Mouse (Mus musculus) intestine, postnatal 0 days (tissue): ENCODE results near the gene Grik4. TPM values are rescaled to one million over a fixed set of nuclear protein-coding genes. Genes with fewer than 3 reads are reported as not detected.
A peak's percentile ranks its signal among the peaks of the same experiment; 100 is the strongest.

Experiments used
- ATAC-seq: fragments of 200-750 bp; cut with Nextera tagmentation; 2 replicates; pipeline ENCODE4 v1.8.0; 2017; ENCODE audit warnings: mild to moderate bottlenecking, moderate TSS enrichment, moderate library complexity
- H3K27ac ChIP-seq: fragments of 300-500 bp; sonication (generic); 2 replicates; pipeline ENCODE4 v1.5.1; 2014; ENCODE audit warnings: mild to moderate bottlenecking, low read depth, low read length, moderate library complexity
- H3K27me3 ChIP-seq: fragments of 300-500 bp; sonication (generic); replicated peaks from 2 replicates; pipeline ENCODE4 v1.6.1; 2014; ENCODE audit warnings: low read length, mixed read lengths; ENCODE audit not compliant: control insufficient read depth, insufficient read depth
- H3K36me3 ChIP-seq: fragments of 300-500 bp; sonication (generic); 2 replicates; pipeline ENCODE4 v1.6.1; 2014; ENCODE audit warnings: mild to moderate bottlenecking, moderate library complexity; ENCODE audit not compliant: control insufficient read depth, insufficient read depth
- H3K4me1 ChIP-seq: fragments of 300-500 bp; sonication (generic); replicated peaks from 2 replicates; pipeline ENCODE4 v1.6.1; 2014; ENCODE audit warnings: antibody characterized with exemption, low read length, mixed read lengths; ENCODE audit not compliant: control insufficient read depth, insufficient read depth
- H3K4me2 ChIP-seq: fragments of 300-500 bp; sonication (generic); replicated peaks from 2 replicates; pipeline ENCODE4 v1.6.1; 2014; ENCODE audit warnings: low read depth, mild to moderate bottlenecking, moderate library complexity
- H3K4me3 ChIP-seq: fragments of 300-500 bp; sonication (generic); 2 replicates; pipeline ENCODE4 v1.5.1; 2014; ENCODE audit warnings: low read depth, low read length
- H3K9ac ChIP-seq: fragments of 300-500 bp; sonication (generic); 2 replicates; pipeline ENCODE4 v1.6.1; 2014; ENCODE audit warnings: mild to moderate bottlenecking, low read depth, low read length
- H3K9me3 ChIP-seq: fragments of 300-500 bp; sonication (generic); 2 replicates; pipeline ENCODE4 v1.6.1; 2016; ENCODE audit warnings: mixed run types; ENCODE audit not compliant: control insufficient read depth
- CTCF ChIP-seq: sonication (generic); IDR thresholded peaks from 2 replicates; pipeline ENCODE4 v1.5.1; 2016; ENCODE audit warnings: low read depth, mild to moderate bottlenecking, control low read depth, antibody characterized with exemption, moderate library complexity
- WGBS: fragments of 180-500 bp; shearing (Covaris S2); extraction: QIAGEN DNeasy Blood & Tissue Kit; methylation state at CpG from one replicate; pipeline ENCODE4 v1.1.7; 2014; 5-methylcytosine and 5-hydroxymethylcytosine counted together
- polyA plus RNA-seq: library from polyadenylated mRNA; unstranded; fragments of >200 nt; fragmentation: Nextera tagmentation; extraction: Ambion mirVana; gene quantifications from 2 replicates; pipeline ENCODE4 v1.2.1, GENCODE M21; 2015

Grik4 gene
- polyA plus RNA-seq, 1 experiment from 2014 or later, result 0.68 TPM

- H3K9ac ChIP-seq, result no peak overlapping the region
- peak; percentile 67; the same call in 1 of the 2 replicates for ATAC-seq
- H3K27ac ChIP-seq, result no peak overlapping the region
- H3K4me2 ChIP-seq, result no peak overlapping the region
- H3K4me3 ChIP-seq, result no peak overlapping the region
- H3K4me1 ChIP-seq, result no peaks in the 10 kb centered on the region; the same call in 1 of the 2 replicates
- TF ChIP-seq CTCF, result no peak
- no peaks in the 10 kb centered on the region for H3K36me3 ChIP-seq
- 42% methylated on average over 6 of the region's 6 CpGs for WGBS
- H3K9me3 ChIP-seq, result no peaks in the 10 kb centered on the region
- H3K27me3 ChIP-seq, result no peaks in the 10 kb centered on the region
Measured at GRCm38 (mm10) chr9:42850063-42850462, 94.2 kb downstream of the Grik4 start.

GRCm38 (mm10) chr9:42848061-42848460 is 96.2 kb downstream of the Grik4 start:
- Histone ChIP-seq H3K4me1 (no peaks in the 10 kb centered on the region; the same call in 1 of the 2 replicates), H3K4me2 (no peak overlapping the region), H3K4me3 (no peak overlapping the region), H3K9me3 (no peaks in the 10 kb centered on the region), H3K36me3 (no peaks in the 10 kb centered on the region), H3K9ac (no peak overlapping the region), H3K27me3 (no peaks in the 10 kb centered on the region), H3K27ac (no peak overlapping the region)
- TF ChIP-seq CTCF, result no peak
- WGBS, result 50% methylated on average over 8 of the region's 9 CpGs
- no peak for ATAC-seq

GRCm38 (mm10) chr9:42846676-42847425 is 97.4 kb downstream of the Grik4 start:
- no peak overlapping the region for H3K4me3 ChIP-seq
- H3K36me3 ChIP-seq, result no peaks in the 10 kb centered on the region
- WGBS, result 82% methylated on average over 10 of the region's 10 CpGs
- no peak for ATAC-seq
- H3K9me3 ChIP-seq, result no peaks in the 10 kb centered on the region
- no peak overlapping the region for H3K4me2 ChIP-seq
- no peak overlapping the region for H3K9ac ChIP-seq
- H3K27ac ChIP-seq, result no peak overlapping the region
- no peaks in the 10 kb centered on the region for H3K27me3 ChIP-seq
- no peaks in the 10 kb centered on the region; the same call in 1 of the 2 replicates for H3K4me1 ChIP-seq
- TF ChIP-seq CTCF, result no peak

DNA sequence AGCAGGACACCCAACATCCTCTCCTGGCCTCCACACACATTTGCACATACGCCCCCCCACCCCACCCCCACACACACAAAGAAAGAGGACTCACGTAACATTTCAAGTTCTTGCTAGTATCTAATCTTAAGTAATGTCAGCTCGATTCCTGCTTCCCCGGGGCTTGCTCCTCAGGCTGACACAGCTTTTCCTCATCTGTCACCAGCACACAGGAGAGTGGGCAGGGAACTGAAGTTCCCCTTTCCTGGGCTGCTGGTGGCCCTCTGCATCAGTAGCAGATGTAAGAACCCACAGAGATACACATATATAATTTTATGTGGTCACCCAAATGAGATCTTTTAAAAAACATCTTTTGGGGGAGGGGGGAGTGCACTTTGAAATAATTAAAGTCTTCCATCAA is 98.2 kb downstream of the Grik4 start:
- H3K4me3 ChIP-seq, result no peak overlapping the region
- no peak for TF ChIP-seq CTCF
- H3K36me3 ChIP-seq, result no peaks in the 10 kb centered on the region
- no peaks in the 10 kb centered on the region; the same call in 1 of the 2 replicates for H3K4me1 ChIP-seq
- no peak overlapping the region for H3K4me2 ChIP-seq
- whole genome bisulfite sequencing, result 71% methylated on average over 4 of the region's 4 CpGs
- ATAC-seq, result no peak
- no peaks in the 10 kb centered on the region for H3K9me3 ChIP-seq
- H3K9ac ChIP-seq, result no peak overlapping the region
- H3K27me3 ChIP-seq, result no peaks in the 10 kb centered on the region
- H3K27ac ChIP-seq, result no peak overlapping the region

DNA sequence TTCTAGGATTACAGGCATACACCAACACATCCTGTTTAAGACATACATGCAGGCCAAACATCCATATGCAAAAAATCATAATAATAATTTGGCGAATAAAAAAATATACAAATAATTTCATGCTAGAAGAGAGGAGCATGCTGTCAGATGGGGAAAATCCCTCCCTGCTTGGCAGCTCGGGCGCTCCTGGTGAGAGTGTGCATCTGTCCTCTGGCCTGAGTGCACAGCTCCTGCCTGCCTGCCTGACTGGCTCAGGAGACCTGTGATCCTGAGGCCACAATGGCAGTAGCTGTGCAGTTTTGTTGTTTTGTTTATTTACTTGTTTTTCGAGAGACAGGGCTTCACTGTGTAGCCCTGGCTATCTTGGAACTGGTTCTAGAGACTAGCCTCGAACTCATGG is 100.0 kb downstream of the Grik4 start:
- no peak overlapping the region for H3K9ac ChIP-seq
- 90% methylated on average over 5 of the region's 5 CpGs for WGBS
- no peaks in the 10 kb centered on the region for H3K4me1 ChIP-seq
- no peaks in the 10 kb centered on the region for H3K9me3 ChIP-seq
- no peaks in the 10 kb centered on the region for H3K36me3 ChIP-seq
- no peak for TF ChIP-seq CTCF
- no peak for ATAC-seq
- H3K4me2 ChIP-seq, result no peak overlapping the region
- no peak overlapping the region for H3K4me3 ChIP-seq
- H3K27ac ChIP-seq, result no peak overlapping the region
- no peaks in the 10 kb centered on the region for H3K27me3 ChIP-seq

DNA sequence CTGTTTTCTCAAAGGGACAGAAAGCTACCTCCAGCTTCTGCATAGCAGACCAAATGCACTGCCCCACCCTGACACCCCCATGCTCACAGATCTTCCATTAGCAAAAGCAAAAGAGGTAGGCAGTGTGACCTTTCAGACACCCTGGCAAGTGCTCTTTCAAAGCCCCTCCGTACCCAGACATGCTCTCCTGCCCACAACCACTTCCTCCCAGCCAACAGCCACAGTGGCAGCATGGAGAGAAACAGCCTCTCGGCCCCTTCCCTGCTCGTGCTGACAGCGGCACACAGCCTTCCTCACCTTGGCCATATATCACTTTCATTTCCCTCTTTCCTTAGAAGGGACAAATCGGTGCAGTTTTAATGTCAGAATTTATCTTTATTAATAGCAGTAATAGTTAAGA is 106.0 kb downstream of the Grik4 start:
- WGBS, result 71% methylated on average over 5 of the region's 5 CpGs
- no peak for TF ChIP-seq CTCF
- no peak for ATAC-seq
- Histone ChIP-seq H3K36me3 (no peaks in the 10 kb centered on the region), H3K9me3 (no peaks in the 10 kb centered on the region), H3K4me2 (no peak overlapping the region), H3K27me3 (no peaks in the 10 kb centered on the region), H3K9ac (no peak overlapping the region), H3K4me3 (no peak overlapping the region), H3K27ac (no peak overlapping the region), H3K4me1 (no peaks in the 10 kb centered on the region)

DNA sequence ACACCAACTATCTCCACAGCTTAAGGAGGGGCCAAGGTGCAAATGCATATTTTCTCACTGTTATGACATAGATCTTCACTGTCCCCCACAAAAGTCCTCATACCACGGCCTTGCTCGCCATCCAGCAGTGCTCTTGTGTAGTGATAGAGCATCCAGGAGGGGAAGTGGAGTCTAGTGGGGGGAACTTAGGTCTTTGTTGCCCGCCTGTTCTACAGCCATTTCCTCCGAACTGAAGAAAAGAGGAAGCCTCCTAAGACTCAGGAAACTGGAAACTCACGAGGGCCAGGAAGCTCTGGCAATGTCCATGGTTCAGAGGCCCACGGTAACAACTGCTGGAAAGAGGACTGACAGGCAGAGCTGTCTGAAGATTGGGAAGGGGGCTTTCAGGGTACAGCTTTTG is 106.8 kb downstream of the Grik4 start:
- Histone ChIP-seq H3K9ac (no peak overlapping the region), H3K4me3 (no peak overlapping the region), H3K27ac (no peak overlapping the region), H3K9me3 (no peaks in the 10 kb centered on the region), H3K4me2 (no peak overlapping the region), H3K4me1 (no peaks in the 10 kb centered on the region), H3K36me3 (no peaks in the 10 kb centered on the region), H3K27me3 (no peaks in the 10 kb centered on the region)
- TF ChIP-seq CTCF, result no peak
- no peak for ATAC-seq
- 73% methylated on average over 6 of the region's 6 CpGs for WGBS
